Mouse (Mus musculus) 3T3-L1 (cell line): ENCODE measurements around the gene Ifi202b.
"Not testable (repeated sequence)": the region's sequence is repeated elsewhere in the genome, so short reads cannot be mapped to it uniquely, and the experiment has no call there.

Experiments used
- DNase-seq: peaks from one replicate; pipeline ENCODE4 v3.0.0-alpha.2; 2015; ENCODE audit warnings: low read depth, low spot score

The Ifi202b gene

DNA sequence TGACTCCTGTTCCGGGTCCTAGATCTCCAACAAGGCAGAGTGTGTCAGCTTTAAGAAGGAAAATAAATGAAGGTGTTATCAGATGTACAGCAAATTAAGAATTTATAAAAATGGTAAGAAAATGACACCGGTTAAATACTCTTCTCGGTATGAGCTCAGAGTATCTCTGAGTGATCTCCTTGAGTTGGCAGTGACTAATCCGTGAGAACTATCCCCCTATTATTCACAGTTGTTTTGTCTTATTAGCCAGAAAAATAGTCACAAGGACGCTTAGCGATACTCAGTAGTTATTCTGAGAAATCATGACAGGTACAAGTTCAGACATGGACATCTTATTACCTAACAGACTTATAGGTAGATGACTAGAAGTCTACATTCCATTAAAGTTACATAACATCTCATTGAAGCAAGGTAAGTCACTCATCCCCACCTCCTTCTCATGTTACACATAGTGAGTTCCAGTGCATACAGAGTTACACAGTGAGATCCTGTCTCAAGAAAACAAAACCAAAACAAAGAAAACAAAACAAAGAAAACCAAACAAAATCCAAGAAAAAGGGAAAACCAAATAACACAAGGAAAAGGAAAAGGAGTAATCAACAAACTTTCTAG, at the start of gene Ifi202b:
Gene Ifi202b, minus strand, starts transcription at position 51 of the 612 bp plus-strand sequence.
- DNase-seq = peak; percentile 8

DNA sequence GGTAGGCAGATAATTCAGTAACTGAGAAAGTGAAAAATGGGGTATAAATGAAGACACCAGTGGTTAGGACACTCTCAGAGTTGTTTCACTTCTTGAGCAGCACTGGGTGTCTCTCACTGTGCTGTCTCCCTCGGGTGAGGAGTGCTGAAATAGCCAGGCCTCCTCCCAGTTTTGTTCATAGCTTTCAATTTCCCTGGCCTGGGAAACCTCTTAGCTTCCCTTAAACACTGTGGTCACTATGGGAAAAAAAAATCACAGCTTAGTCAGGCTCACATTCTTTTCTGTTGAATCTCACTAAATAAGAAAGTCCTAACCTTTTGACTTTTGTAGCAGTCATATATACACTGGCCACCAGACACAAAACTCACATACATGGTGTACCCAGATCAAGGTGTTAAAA, 49.2 kb upstream of the Ifi202b start, which contains the start of gene Ifi205:
Gene Ifi205, minus strand, starts transcription at position 113 of the 400 bp plus-strand sequence.
- peak; percentile 82 for DNase-seq

DNA sequence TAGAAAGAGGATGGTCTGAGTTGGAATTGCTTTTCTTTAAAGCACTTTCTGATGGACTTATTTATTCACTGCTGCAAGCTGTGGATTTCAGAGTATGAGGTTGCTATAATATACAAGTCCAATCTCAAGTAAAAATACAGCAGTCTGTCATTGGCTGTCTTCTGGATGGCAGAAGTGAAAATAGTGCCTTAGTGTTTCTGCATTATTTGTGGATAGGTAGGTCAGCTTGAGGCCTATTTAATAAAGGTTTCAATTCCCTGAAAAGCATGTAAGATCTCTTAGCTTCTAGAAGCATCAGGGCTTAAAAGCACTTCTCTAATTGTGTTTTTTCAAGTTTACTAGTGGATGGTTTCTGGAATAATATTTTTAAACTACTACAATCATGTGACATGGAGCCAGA, 24.5 kb upstream of the Ifi202b start:
- not testable (repeated sequence) for DNase-seq

DNA sequence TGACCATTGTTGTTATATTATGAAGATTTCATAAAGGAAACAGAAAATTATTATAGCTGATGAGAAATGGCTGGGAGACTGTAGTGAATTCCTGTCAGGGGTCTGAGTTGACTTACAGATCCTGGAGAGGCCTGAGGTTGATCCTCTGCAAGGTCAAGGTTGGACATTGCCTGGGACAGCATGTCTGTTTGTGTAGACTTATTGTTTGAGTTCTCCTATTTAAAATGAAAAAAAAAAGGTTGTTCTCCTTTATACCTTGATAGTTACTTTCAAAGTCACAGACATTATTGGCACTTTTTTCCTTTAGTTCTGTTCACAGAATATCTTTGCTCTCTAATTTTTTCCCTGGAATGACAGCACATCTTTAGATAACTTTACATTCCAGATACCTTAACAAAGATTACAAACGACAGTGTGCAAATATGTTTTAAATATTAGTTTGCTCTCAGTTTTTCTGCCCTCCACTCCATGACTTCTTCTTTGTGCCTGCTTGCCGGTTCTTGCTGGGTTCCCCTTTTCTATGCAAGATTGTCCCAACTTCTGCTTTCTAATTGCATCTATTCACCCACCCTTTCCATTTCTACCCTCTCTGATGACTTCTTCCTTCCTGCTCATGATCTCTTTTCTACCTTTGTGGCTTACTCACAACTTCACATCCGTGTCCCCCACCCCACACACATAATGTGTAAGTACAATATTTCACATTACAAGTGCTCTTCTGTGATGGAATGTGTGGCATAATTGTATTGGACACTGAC, 22.0 kb upstream of the Ifi202b start:
- not testable (repeated sequence) for DNase-seq

DNA sequence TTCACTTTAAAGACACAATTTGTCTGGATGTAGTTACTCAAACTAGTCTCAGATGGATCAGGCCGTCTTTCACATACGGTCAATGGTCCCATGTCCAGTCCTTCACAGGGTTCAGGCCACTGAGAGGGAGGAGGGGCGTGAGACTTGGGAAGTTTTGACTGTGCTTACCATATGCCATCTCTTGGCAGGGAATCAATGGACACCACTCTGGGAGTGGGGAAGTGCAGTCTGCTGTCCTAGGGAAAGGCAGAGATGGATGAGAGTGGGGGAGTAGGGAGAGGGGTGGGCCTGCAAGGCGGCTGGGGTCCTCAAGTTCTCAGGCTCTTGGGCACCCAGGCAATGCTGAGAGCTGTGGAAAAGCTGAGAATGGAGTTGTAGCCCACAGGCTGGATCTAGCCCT, 12.5 kb upstream of the Ifi202b start:
- DNase-seq = no peak

DNA sequence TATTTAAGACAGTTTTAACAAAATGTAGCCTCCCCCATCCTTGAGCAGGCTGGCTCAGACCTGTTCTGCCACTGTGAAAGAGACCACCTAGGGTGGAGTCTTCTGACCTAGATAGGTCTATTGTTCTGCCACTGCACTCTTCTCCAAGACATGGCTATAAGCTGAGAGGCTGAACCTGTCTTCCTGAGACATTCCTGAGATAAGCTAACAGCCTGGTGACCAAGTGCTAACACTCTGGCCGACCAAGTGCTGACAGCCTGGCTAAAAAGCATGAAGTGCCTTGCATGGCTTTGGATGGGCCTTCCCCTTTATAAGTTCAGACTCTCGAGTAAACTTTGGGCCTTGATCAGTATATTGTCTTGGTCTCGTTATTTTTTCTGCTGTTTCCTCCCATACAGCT, 1.5 kb downstream of the Ifi202b start:
- DNase-seq = not testable (repeated sequence)

DNA sequence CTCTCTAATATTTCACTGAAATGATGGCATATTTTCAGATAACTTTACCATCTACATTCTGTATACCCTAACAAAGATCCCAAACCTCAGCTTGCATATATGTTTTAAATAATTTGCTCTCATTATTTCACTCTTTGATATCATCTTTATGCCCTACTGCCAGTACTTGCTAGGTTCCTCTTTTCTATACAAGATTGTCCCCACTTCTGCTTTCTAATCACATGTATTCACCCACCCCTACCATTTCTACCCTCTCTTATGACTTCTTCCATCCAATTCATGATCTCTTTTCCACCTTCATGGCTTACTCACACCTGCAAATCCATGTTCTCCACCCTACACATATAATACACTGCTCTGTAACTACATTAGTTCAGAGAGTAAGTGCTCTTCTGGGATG, 4.9 kb downstream of the Ifi202b start:
- DNase-seq = no peak

DNA sequence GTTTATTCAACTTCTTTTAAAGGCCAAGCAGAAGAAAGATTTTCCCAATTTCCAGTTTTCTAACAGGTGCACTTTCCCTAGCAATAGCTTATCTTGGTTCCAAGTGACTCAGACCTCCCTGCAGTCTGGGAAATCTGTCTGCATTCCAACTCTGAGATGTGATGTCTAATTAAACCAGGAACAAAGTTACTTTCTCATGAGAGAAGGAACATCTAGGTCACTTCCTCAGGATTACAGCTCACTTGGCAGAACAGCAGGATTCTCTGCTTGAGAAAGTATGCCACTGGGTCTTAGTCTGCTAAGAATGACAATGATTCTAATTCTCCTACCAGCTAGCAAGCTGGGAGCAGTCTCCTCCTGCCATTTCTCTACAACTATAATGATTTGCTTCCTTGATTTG, 9.4 kb downstream of the Ifi202b start:
- peak; percentile 22 for DNase-seq

DNA sequence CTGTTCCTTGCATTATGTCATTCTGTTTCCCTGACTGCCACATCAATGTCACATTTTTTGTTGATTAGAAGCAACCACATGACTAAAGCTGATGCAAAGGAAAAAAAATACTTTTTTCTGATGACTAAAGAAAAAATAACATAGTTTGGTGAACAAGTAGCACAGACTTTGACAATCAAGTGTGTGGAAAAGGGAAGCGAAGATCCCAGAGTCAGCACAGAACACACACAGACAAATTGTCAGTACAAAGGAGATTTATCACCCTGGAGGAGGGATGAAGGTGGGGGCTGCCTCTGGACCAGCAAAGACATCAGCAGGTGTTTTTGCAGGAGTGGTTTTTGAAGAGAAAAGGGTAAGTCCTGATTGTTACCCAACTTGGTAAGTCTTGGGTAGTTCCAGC, 21.1 kb downstream of the Ifi202b start:
- peak; percentile 17 for DNase-seq

DNA sequence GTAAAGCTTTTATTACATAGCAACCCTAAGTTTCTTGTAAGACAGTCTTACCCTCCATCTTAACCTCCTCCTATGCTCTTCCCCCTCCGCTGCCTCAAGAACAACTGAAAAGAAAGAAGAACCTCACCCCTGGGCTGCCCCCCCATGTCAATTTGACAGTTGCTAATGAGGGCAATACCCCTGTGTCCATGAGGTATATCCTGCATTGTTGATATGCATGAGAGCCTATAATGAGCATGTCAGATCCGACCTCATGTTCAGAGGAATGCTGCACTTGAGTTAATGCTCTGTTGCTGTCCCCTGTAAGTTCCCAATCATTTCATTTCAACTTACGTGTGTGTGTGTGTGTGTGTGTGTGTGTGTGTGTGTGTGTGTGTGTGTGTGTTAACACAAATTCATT, 22.5 kb downstream of the Ifi202b start:
- DNase-seq = not testable (repeated sequence)

DNA sequence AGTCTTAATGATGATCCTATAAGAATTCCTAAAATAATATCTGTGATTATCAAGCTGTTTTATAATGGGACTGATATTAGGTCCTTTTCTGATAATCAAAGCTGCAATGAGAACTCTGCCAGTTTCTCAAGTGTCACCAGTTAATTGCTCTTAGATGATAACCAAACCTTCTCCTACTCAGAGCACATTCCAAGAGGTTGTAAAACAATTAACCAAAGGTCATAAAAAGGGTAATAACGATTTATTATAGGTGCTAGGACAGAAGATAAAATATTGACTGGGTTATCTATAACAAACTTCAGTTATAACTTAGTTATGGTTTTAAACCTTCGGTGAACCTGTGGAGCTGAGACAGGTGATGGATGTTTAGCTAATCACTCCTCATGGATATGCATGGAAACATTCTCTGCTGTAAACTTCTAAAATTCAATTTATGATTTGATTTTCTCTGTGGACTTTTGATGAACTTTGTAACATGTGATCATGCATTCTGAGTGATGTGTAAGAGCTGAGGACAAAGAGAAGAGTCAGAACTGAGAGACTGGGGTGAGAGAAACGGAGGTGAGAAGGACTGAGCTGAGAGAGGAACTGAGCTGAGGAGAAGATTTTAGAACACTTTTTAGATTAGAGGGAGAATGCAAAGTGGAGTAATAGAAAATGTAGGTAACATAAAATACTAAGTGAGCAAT, 26.6 kb downstream of the Ifi202b start:
- DNase-seq = not testable (repeated sequence)

DNA sequence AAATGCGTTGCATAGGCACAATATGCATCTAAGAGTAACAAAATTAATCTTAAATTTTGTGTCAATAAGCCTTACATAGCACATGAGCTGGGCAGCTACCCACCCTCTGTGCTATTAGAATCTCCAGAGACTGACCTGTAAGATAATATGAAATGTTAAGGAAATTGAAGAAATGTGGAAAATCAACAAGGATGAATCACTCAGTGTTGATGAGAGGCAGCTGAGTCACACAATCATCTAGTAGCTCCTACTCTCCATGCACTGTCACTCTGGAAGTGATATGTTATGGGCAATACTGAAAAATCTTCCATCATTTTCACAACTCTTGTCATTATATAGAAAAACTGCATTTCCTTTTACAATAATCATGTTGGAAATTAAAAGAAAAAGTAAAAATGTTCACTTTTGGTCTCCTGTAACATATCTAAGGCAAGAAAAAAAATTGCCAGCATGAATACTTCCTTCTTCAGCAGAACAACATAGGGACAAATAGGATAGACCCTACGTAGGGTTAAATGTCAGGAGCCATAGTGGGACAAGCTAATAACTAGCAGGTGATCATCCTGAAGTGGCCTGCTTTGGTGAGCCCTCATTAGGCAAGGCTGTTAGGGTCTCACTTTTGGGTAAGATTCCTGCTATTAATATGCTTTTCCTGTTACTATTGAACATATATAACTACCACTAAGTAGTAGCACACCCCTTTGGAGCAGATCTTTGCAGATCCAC, 27.3 kb downstream of the Ifi202b start:
- DNase-seq = peak; percentile 92

DNA sequence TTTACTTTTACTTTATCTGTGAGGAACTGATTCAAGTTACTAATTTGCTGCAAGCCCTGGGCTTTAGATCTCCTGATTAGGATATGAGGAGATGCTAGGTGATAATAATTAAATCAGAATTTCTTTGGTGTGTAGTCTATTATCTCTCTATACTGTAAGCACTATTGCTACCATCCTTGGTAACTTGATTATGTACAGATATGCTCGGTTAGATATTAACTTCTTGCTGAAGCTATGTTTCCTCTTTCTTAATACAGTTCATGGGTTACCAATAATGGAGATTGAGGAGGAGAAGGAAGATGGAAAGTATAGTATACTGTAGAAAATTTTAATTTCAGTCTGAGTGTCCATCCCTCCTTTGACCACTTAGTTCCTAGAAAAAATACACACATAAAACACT, 29.0 kb downstream of the Ifi202b start:
- peak; percentile 2 for DNase-seq

DNA sequence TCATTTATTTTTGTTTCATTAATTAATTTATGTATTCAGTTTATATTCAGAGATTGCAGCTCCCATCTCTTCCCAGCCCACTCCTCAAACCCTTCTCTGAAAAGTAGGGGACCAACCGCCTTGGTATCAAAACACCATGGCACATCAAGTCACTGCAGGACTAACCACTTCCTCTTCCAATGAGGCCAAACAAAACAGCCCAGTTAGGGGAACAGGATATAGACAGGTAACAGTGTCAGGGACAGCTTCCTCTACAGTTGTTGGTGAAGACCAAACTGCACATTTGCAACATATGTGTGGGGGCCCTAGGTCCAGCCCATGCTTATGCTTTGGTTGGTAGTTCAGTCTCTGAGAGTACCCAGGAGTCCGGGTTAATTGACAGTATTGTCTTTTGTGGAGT, 33.5 kb downstream of the Ifi202b start:
- DNase-seq = peak; percentile 1

DNA sequence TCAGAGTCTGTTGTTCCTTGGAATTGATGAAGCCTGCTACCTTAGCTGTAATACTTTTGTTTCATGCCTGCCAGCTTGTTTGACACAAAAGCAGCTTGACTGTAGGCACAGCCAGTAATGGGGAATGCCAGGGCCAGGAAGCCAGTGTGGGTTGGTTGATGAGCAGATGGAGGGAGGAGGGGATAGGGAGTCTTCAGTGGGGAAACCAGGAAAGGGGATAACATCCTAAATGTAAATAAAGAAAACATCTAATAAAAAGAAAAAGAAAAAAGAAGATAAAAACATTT, 39.8 kb downstream of the Ifi202b start:
- DNase-seq = peak; percentile 75

DNA sequence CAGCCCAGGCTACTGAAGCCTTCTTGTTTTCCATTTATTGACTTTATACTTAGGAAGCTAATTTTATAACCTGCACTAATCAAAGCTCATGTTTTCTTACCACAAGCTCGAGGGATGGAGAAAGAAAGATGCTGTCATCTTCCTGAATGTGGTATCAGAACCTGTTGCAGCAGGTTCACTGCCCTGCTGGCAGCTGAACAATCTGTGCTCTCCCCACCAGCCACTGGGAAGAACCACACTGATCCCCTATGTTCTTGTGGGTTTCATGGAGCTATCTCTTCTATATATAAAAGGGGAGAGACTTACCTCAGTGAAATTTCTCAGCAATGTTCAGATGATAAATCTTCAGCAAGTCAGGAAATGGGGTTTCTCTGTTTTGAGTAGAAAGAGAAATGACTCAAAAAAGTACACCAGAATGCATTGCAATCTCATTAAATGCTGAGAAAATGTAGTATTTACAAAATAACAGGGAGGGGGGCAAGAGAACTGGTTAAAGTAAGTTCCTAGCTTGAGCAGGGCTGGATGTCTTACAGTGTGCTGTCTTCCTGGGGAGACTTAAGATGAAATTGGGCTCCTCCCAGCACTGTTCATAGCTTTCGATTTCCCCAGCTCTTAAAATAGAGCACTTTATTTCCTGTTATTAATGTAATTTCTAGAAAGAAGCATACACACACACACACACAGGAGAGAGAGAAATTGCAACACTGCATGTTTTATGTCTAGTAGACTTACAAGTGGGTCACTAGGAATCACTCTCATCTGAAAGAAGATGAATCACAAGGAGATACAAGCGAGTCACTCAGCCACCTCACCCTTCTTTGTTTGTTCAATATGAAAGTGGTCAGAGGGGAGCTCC, 40.4 kb downstream of the Ifi202b start, which contains the start of the genes Mndal and Ifi203:
Gene Mndal, minus strand, starts transcription at position 568 of the 856 bp plus-strand sequence.
Gene Ifi203, minus strand, starts transcription at position 749 of the 856 bp plus-strand sequence.
- DNase-seq = peak; percentile 39

DNA sequence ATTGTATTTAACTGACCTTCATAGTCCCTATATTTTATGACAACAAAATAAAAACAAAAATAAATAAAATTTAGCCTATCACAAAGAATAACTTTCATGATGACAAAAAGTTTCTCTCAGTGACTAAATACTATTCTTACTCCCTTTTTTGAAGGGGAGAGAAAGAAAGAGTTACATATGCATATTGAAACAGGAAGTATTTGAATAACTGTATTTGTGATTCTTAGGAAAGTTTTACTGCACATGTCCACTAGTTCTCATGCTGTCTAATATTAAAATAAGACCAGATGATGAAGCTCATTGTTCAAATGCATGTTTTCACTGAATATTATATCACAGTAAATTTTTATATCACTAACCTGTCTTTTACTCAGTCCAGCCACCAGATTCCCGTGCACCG, 41.0 kb downstream of the Ifi202b start:
- not testable (repeated sequence) for DNase-seq

DNA sequence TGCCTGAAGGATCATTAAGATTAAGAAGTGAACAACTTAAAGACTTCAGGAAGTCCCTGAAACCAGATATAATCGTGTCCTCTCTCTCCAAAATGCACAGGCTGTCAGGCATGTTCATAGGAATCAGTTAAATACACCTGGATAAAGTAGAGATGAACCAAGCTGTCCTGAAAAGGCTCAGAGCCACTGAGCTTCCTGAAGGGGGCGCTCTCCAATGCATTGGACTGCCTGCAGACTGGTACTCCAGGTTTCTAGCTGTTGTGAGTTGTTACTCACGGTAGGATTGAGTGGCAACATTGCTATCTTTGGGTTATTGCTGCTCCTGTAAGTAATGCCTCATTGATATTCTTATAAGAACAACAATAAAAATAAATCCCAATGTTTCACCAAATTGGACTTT, 63.3 kb downstream of the Ifi202b start:
- DNase-seq = not testable (repeated sequence)

DNA sequence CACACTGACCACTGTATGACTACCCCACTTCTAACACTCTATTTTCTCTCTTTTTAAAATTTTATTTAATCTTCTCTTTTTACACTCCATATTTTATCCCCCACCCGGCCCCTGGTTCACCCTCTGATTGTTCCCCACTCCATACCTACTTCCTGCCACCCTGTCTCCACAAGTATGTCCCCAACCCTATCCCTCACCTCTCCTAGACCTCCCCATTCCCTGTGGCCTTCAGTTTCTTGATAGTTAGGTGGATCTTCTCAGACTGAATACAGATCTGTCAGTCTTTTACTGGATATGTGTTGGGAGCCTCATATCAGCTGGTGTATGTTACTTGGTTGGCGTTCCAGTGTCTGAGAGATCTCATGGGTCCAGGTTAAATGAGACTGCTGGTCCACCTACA, 68.0 kb downstream of the Ifi202b start:
- DNase-seq = no peak

DNA sequence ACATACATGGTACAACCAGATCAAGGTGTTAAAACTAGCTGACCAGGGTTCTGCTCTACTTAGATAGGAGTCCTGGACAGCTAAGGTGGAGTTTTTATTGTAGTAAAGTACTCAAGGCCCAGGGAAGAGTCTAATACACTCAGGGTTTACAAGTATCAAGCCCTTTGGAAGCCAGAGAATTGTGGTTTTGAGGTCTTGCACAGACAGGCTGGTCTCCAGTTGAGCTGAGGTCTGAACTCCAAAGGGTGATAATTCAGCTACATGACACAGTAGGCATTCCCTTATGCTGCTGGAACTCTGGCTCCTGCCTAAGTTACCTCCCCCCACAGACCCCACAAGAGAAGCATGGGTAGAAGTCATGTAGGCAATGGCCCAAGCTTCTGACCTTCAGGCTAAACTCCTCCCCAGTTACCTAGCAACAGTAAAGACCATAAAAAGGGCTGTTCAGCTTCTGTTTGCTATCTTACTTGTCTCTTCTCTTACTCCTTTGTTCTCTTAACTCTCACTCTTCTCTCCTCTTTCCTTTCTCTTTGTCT, 69.2 kb downstream of the Ifi202b start:
- DNase-seq = peak; percentile 78
